Mouse (Mus musculus) right cerebral cortex, postnatal 36 days (tissue): ENCODE measurements around the gene Setd1b.
"Not testable (repeated sequence)": the region's sequence is repeated elsewhere in the genome, so short reads cannot be mapped to it uniquely, and the experiment has no call there.

Experiments used
- DNase-seq, 2 experiments: peaks; one replicate each; pipeline ENCODE4 v3.0.0; 2022; ENCODE audit warnings: low spot score in 2 of 2, mixed read lengths in 1 of 2

Setd1b gene

GRCm38 (mm10) chr5:123200816-123201522 lies 59.0 kb downstream of the Setd1b start:
- not testable (repeated sequence) for DNase-seq

- no peak for DNase-seq
Measured at GRCm38 (mm10) chr5:123201523-123201892, 59.5 kb downstream of the Setd1b start.

GRCm38 (mm10) chr5:123201987-123202386 lies 60.0 kb downstream of the Setd1b start:
- no peak for DNase-seq

GRCm38 (mm10) chr5:123202771-123203170 lies 60.8 kb downstream of the Setd1b start:
- not testable (repeated sequence) for DNase-seq

GRCm38 (mm10) chr5:123203591-123203990 lies 61.6 kb downstream of the Setd1b start:
- DNase-seq: not testable (repeated sequence)
